Mouse (Mus musculus): Measurements from ENCODE around the gene Ap1ar.

DNA sequence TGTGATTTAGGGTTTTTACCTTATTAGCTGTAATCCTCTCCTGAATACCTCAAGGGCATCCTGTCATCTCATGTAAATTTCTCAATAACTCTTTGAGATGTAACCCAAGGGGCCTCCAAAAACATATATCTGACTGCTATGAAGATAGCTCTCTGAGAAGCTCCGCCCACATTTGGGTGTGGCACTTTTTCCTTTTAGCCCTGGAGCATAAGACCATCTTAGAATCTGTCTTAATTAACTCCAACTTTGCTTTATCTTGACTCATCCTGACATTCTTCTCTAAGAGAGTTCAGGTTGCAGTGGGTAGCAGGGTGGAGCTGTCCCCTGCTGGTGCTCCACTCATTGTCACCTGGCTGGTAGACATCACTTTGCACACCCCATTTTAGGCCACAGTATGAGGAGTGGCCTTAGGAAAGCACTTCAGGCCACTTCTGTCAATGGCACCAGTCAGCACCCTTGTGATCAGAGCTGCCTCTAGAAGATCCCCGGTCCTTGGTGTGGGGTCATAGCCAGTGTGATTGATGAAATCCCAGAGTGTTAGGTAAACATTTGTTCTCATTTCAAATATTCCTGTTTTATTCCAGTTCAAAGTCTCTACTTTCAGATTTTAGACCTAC is 6.1 kb upstream of the Ap1ar start:
- TF ChIP-seq CTCF (conservative IDR thresholded peaks at IDR 0.05; ENCODE audit: insufficient read depth, insufficient read length, low read depth, low read length), result no peak
- TF ChIP-seq POLR2A (IDR thresholded peaks at IDR 0.05; ENCODE audit: low read depth, low read length), result no peak
